Comparison of ENCODE assay signal across 8 mouse cellular contexts in genomic region chr2:53121797-53122196, GRCm38 (mm10).
DNase-seq lines count a peak whose midpoint lies in the region; ATAC-seq and TF ChIP-seq lines count a peak whose summit lies in the region.

No protein-coding gene starts in this region.

- H3K9ac ChIP-seq in kidney, embryonic 15.5 days: no peak overlapping the region
- H3K9ac ChIP-seq in neural tube, embryonic 11.5 days (ENCODE audit: low read length): no peak overlapping the region

- no peak overlapping the region for H3K27ac ChIP-seq in kidney, adult 2 months (ENCODE audit: insufficient read depth, low read depth, low read length)
- no peak overlapping the region for H3K27ac ChIP-seq in kidney, embryonic 15.5 days
- H3K27ac ChIP-seq in neural tube, embryonic 11.5 days (ENCODE audit: low read depth, low read length): no peak overlapping the region

- peak; percentile 50 for DNase-seq in kidney, adult 2 months
- DNase-seq in Muller cell, postnatal 12 days (ENCODE audit: inconsistent ontology term): peak; percentile 17
- DNase-seq in cerebellum, postnatal 25 days: peak; percentile 51 to 72
- DNase-seq in left cerebral cortex, postnatal 25 days (ENCODE audit: low spot score in 2 of 2): peak; percentile 69 to 75
- DNase-seq in neural tube, embryonic 11.5 days (ENCODE audit: low spot score): peak; percentile 49
- DNase-seq in spleen, adult 12 weeks (ENCODE audit: low spot score): no peak

- H3K4me3 ChIP-seq in kidney, adult 2 months (ENCODE audit: insufficient read depth, low read depth, low read length): no peak overlapping the region
- H3K4me3 ChIP-seq in kidney, embryonic 15.5 days (replicated peaks): no peak overlapping the region
- H3K4me3 ChIP-seq in neural tube, embryonic 11.5 days (ENCODE audit: low read depth, low read length): no peak overlapping the region

- no peaks in the 10 kb centered on the region for H3K27me3 ChIP-seq in kidney, adult 2 months (replicated peaks; ENCODE audit: control insufficient read depth, insufficient read depth, low read length)
- H3K27me3 ChIP-seq in kidney, embryonic 15.5 days: no peaks in the 10 kb centered on the region
- no peaks in the 10 kb centered on the region for H3K27me3 ChIP-seq in neural tube, embryonic 11.5 days (ENCODE audit: control insufficient read depth, insufficient read depth, low read length)

- no peak overlapping the region for H3K4me2 ChIP-seq in kidney, embryonic 15.5 days
- H3K4me2 ChIP-seq in neural tube, embryonic 11.5 days (ENCODE audit: low read depth): no peak overlapping the region

- no peak for ATAC-seq in kidney, embryonic 15.5 days (replicated peaks; ENCODE audit: low FRiP score)
- ATAC-seq in granulocyte monocyte progenitor cell, adult 5-6 weeks (replicated peaks; ENCODE audit: poor library complexity, severe bottlenecking): peak; percentile 76; the same call in 1 of the 2 replicates
- ATAC-seq in neural tube, embryonic 11.5 days (ENCODE audit: insufficient read depth, low FRiP score, low TSS enrichment): peak; percentile 20; the same call in 1 of the 2 replicates

- TF ChIP-seq POLR2A in kidney, adult 2 months (IDR thresholded peaks at IDR 0.05; ENCODE audit: low read depth, low read length): no peak

- H3K9me3 ChIP-seq in kidney, embryonic 15.5 days (replicated peaks): no peaks in the 10 kb centered on the region
- H3K9me3 ChIP-seq in neural tube, embryonic 11.5 days (ENCODE audit: control insufficient read depth, low read length): no peaks in the 10 kb centered on the region

- H3K4me1 ChIP-seq in kidney, adult 2 months (ENCODE audit: control insufficient read depth, insufficient read depth, low read length): no peaks in the 10 kb centered on the region
- no peaks in the 10 kb centered on the region for H3K4me1 ChIP-seq in kidney, embryonic 15.5 days
- H3K4me1 ChIP-seq in neural tube, embryonic 11.5 days (ENCODE audit: control insufficient read depth, insufficient read depth, low read length): no peaks in the 10 kb centered on the region

- WGBS in kidney, adult 2 months: 61% methylated on average over 5 of the region's 5 CpGs
- 73% methylated on average over 5 of the region's 5 CpGs for WGBS in kidney, embryonic 15.5 days
- 73% methylated on average over 5 of the region's 5 CpGs for WGBS in neural tube, embryonic 11.5 days

- no peaks in the 10 kb centered on the region; the same call in 1 of the 2 replicates for H3K36me3 ChIP-seq in kidney, adult 2 months (ENCODE audit: control insufficient read depth, insufficient read depth, low read length)
- peaks cover 71% of the 10 kb centered on the region for H3K36me3 ChIP-seq in kidney, embryonic 15.5 days
- peaks cover 10% of the 10 kb centered on the region for H3K36me3 ChIP-seq in neural tube, embryonic 11.5 days (ENCODE audit: control insufficient read depth, insufficient read depth, low read length)

- TF ChIP-seq CTCF in kidney, adult 2 months (conservative IDR thresholded peaks at IDR 0.05; ENCODE audit: insufficient read depth, insufficient read length, low read depth, low read length): 0 out of 2 replicates have a peak, but pooled peaks have one; percentile 28

- intact Hi-C loops in left cerebral cortex, postnatal 25 days (cut with DNase I): loop anchor here (2.0 kb wide), 1 partner anchor 365 kb away; no protein-coding TSS in a partner anchor
